Mouse (Mus musculus): ENCODE measurements around the gene Gpr171.

DNA sequence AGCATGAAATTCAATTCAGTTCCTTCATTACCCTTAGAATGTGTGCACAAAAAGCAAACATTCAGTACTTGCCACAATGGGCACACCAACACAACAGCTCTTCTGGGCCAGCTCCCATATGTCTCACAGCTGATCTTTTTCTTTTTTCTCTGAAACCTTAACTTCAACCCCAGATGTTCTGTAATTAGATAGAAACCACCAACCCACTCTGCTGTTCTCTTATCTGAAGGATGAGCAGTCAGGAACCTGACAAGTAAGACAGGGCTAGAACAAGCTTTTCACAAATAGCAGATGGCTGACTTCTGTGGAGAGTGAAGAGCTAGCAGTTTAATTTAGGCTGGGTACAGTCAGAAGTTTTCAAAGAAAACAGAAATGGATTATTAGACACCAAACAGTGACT lies 48.0 kb upstream of the Gpr171 start:
- TF ChIP-seq ZNF384 (IDR thresholded peaks at IDR 0.05; ENCODE audit: low read depth, low read length) (no peak), ZC3H11A (IDR thresholded peaks at IDR 0.05; ENCODE audit: borderline replicate concordance, low read depth, low read length) (no peak)

All from ES-E14 (cell line).